ENCODE assay signal across 8 mouse cellular contexts in the genomic region with DNA sequence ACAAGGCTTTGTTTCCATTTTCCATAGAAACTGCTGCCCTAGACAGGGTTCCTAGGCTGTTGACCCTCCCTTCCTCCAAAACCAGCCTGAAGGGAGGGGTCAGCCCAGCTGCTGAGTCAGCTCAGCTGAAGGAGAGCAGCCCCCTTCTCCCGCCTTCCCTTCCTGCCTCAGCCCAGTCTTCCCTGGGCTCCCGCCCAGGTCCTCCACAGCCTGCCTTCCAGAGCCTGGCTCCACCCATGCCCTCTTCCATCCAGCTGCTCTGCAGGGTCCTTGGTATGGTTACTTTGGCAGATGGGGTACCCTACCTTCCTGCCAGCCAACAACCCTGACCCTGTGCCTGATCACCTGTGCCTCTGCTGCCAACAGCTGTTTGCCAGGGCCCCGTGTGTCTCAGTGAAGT. TPM values are rescaled to one million over a fixed set of nuclear protein-coding genes. Genes with fewer than 3 reads are reported as not detected.
A peak's percentile ranks its signal among the peaks of the same experiment; 100 is the strongest.
DNase-seq lines count a peak whose midpoint lies in the region; ATAC-seq and TF ChIP-seq lines count a peak whose summit lies in the region.

No protein-coding gene starts in this region.

- TF ChIP-seq CTCF in heart, adult 2 months (IDR thresholded peaks at IDR 0.05) = no peak
- TF ChIP-seq CTCF in stomach, postnatal 0 days (IDR thresholded peaks at IDR 0.05; ENCODE audit: low read depth) = no peak

- no peaks in the 10 kb centered on the region for H3K36me3 ChIP-seq in heart, adult 2 months (ENCODE audit: control insufficient read depth, insufficient read depth, low read length)
- peaks cover 36% of the 10 kb centered on the region for H3K36me3 ChIP-seq in limb, embryonic 12.5 days
- H3K36me3 ChIP-seq in stomach, postnatal 0 days (ENCODE audit: control insufficient read depth, insufficient read depth, low read length) = peaks cover 22% of the 10 kb centered on the region

- TF ChIP-seq EP300 in heart, adult 2 months (IDR thresholded peaks at IDR 0.05; ENCODE audit: insufficient read depth, low read depth, low read length) = no peak
- TF ChIP-seq EP300 in stomach, postnatal 0 days (optimal IDR thresholded peaks at IDR 0.05) = peak; percentile 59

- DNase-seq in cerebellum, postnatal 10 days = peak; percentile 37 to 54
- peak; percentile 69 to 71 for DNase-seq in heart, adult 2 months
- DNase-seq in stomach, postnatal 0 days (ENCODE audit: low spot score) = peak; percentile 43
- no peak for DNase-seq in left cerebral cortex, postnatal 4 days
- DNase-seq in spleen, postnatal 14 days (ENCODE audit: low spot score in 2 of 2) = no peak

- no peak for TF ChIP-seq POLR2A in heart, adult 2 months (IDR thresholded peaks at IDR 0.05; ENCODE audit: insufficient read depth, low read depth, low read length)

- H3K27ac ChIP-seq in brown adipose tissue, adult 24 weeks (replicated peaks; ENCODE audit: low read depth, low read length) = peak overlapping the region; percentile 71; the same call in 1 of the 2 replicates
- peak overlapping the region; percentile 69 for H3K27ac ChIP-seq in heart, adult 2 months
- H3K27ac ChIP-seq in limb, embryonic 12.5 days = peak overlapping the region; percentile 88
- peak overlapping the region; percentile 88 for H3K27ac ChIP-seq in stomach, postnatal 0 days (replicated peaks)

- no peaks in the 10 kb centered on the region for H3K4me1 ChIP-seq in brown adipose tissue, adult 24 weeks (ENCODE audit: control insufficient read depth, insufficient read depth, insufficient read length, low read length)
- H3K4me1 ChIP-seq in heart, adult 2 months (ENCODE audit: control insufficient read depth, insufficient read depth, low read length) = 0 out of 2 replicates have a peak, but pooled peaks cover 1% of the 10 kb centered on the region
- H3K4me1 ChIP-seq in limb, embryonic 12.5 days (replicated peaks) = peaks cover 23% of the 10 kb centered on the region
- no peaks in the 10 kb centered on the region for H3K4me1 ChIP-seq in stomach, postnatal 0 days (replicated peaks; ENCODE audit: control insufficient read depth, insufficient read depth)

- no peak overlapping the region for H3K9ac ChIP-seq in heart, adult 2 months (ENCODE audit: low read depth, low read length)
- H3K9ac ChIP-seq in limb, embryonic 12.5 days (replicated peaks) = peak overlapping the region; percentile 24
- no peak overlapping the region for H3K9ac ChIP-seq in stomach, postnatal 0 days (ENCODE audit: low read length)

- intact Hi-C loops in heart, adult 2 months (cut with DNase I) = loop anchor here (10.0 kb wide), 1 partner anchor 378 kb away; no protein-coding TSS in a partner anchor
- intact Hi-C loops in left cerebral cortex, postnatal 4 days (cut with DNase I) = no loop called here

- no peaks in the 10 kb centered on the region for H3K27me3 ChIP-seq in heart, adult 2 months (ENCODE audit: control insufficient read depth, insufficient read depth, low read length)
- no peaks in the 10 kb centered on the region for H3K27me3 ChIP-seq in limb, embryonic 12.5 days
- no peaks in the 10 kb centered on the region for H3K27me3 ChIP-seq in stomach, postnatal 0 days (ENCODE audit: control insufficient read depth, insufficient read depth, low read length)

- no peak for ATAC-seq in cerebellum, adult (ENCODE audit: insufficient number of reproducible peaks, low FRiP score, low TSS enrichment)
- peak; percentile 86 for ATAC-seq in limb, embryonic 12.5 days (ENCODE audit: insufficient number of reproducible peaks, insufficient read depth, low FRiP score, low TSS enrichment, low read depth)
- ATAC-seq in stomach, postnatal 0 days (ENCODE audit: low FRiP score, low TSS enrichment) = peak; percentile 79; the same call in 1 of the 2 replicates

- no peak overlapping the region for H3K4me3 ChIP-seq in brown adipose tissue, adult 24 weeks (ENCODE audit: insufficient read depth, low read depth, low read length)
- H3K4me3 ChIP-seq in heart, adult 2 months = no peak overlapping the region
- H3K4me3 ChIP-seq in limb, embryonic 12.5 days (replicated peaks) = no peak overlapping the region
- H3K4me3 ChIP-seq in stomach, postnatal 0 days (ENCODE audit: low read depth, low read length) = no peak overlapping the region

- H3K4me2 ChIP-seq in limb, embryonic 12.5 days = peak overlapping the region; percentile 32
- H3K4me2 ChIP-seq in stomach, postnatal 0 days (replicated peaks; ENCODE audit: low read depth) = 0 out of 2 replicates have a peak overlapping the region, but pooled peaks have one; percentile 17

- 36% methylated on average over 3 of the region's 3 CpGs for WGBS in heart, adult 2 months
- 6% methylated on average over 3 of the region's 3 CpGs for WGBS in limb, embryonic 12.5 days
- WGBS in stomach, postnatal 0 days = 42% methylated on average over 1 of the region's 3 CpGs

- no peaks in the 10 kb centered on the region for H3K9me3 ChIP-seq in limb, embryonic 12.5 days
- H3K9me3 ChIP-seq in stomach, postnatal 0 days (ENCODE audit: control insufficient read depth, low read length) = no peaks in the 10 kb centered on the region

- H3K79me2 ChIP-seq in heart, adult 2 months (replicated peaks; ENCODE audit: control insufficient read depth, insufficient read depth, low read length) = no peaks in the 10 kb centered on the region

RNA-seq across cellular contexts. Expression of a gene that starts 11.8 kb away (rescaled TPM):
- 10.8 and 10.9 TPM in 2 replicates for polyA plus RNA-seq in brown adipose tissue, adult 24 weeks (2012; ENCODE audit: insufficient read depth, insufficient read length, missing spikeins)
- 10 to 100 TPM; 11.2 to 16.5 TPM for total RNA-seq in heart, adult 2 months (2021)
- 23.5 and 26.5 TPM in 2 replicates for polyA plus RNA-seq in heart, adult 2 months (2012; rRNA removed)
- polyA plus RNA-seq in limb, embryonic 12.5 days (2016; fragmentation: Nextera tagmentation; extraction: Ambion mirVana) = 149 and 176 TPM in 2 replicates
- 63.9 and 70.4 TPM in 2 replicates for polyA plus RNA-seq in stomach, postnatal 0 days (2015; fragmentation: Nextera tagmentation; extraction: Ambion mirVana)
- 10 to 100 TPM; 44.0 to 47.9 TPM for total RNA-seq in left cerebral cortex, postnatal 4 days (2021)

RNA-seq across cellular contexts. Expression of a gene that starts 16.5 kb away (rescaled TPM):
- 145 and 148 TPM in 2 replicates for polyA plus RNA-seq in brown adipose tissue, adult 24 weeks (2012; ENCODE audit: insufficient read depth, insufficient read length, missing spikeins)
- total RNA-seq in heart, adult 2 months (2021) = 100 to 1,000 TPM; 115 to 129 TPM
- 76.7 and 168 TPM in 2 replicates for polyA plus RNA-seq in heart, adult 2 months (2012; rRNA removed)
- polyA plus RNA-seq in limb, embryonic 12.5 days (2016; fragmentation: Nextera tagmentation; extraction: Ambion mirVana) = 259 and 277 TPM in 2 replicates
- 312 and 339 TPM in 2 replicates for polyA plus RNA-seq in stomach, postnatal 0 days (2015; fragmentation: Nextera tagmentation; extraction: Ambion mirVana)
- 100 to 1,000 TPM; 147 to 150 TPM for total RNA-seq in left cerebral cortex, postnatal 4 days (2021)

RNA-seq across cellular contexts. Expression of a gene that starts 20.7 kb away (rescaled TPM):
- polyA plus RNA-seq in brown adipose tissue, adult 24 weeks (2012; ENCODE audit: insufficient read depth, insufficient read length, missing spikeins) = 36.5 and 53.8 TPM in 2 replicates
- 10 to 100 TPM; 47.6 to 60.6 TPM for total RNA-seq in heart, adult 2 months (2021)
- polyA plus RNA-seq in heart, adult 2 months (2012; rRNA removed) = 61.3 and 72.4 TPM in 2 replicates
- 28.3 and 28.7 TPM in 2 replicates for polyA plus RNA-seq in limb, embryonic 12.5 days (2016; fragmentation: Nextera tagmentation; extraction: Ambion mirVana)
- 59.3 and 70.0 TPM in 2 replicates for polyA plus RNA-seq in stomach, postnatal 0 days (2015; fragmentation: Nextera tagmentation; extraction: Ambion mirVana)
- total RNA-seq in left cerebral cortex, postnatal 4 days (2021) = 10 to 100 TPM; 39.6 to 39.8 TPM

RNA-seq across cellular contexts. Expression of a gene that starts 25.6 kb away (rescaled TPM):
- polyA plus RNA-seq in brown adipose tissue, adult 24 weeks (2012; ENCODE audit: insufficient read depth, insufficient read length, missing spikeins) = 0.52 and 1.8 TPM in 2 replicates
- total RNA-seq in heart, adult 2 months (2021) = 1 to 10 TPM; 4.6 to 5.1 TPM
- 22.0 and 27.0 TPM in 2 replicates for polyA plus RNA-seq in heart, adult 2 months (2012; rRNA removed)
- 3.3 and 5.1 TPM in 2 replicates for polyA plus RNA-seq in limb, embryonic 12.5 days (2016; fragmentation: Nextera tagmentation; extraction: Ambion mirVana)
- polyA plus RNA-seq in stomach, postnatal 0 days (2015; fragmentation: Nextera tagmentation; extraction: Ambion mirVana) = 9.3 and 9.5 TPM in 2 replicates
- total RNA-seq in left cerebral cortex, postnatal 4 days (2021) = 1 to 10 TPM; 2.2 to 3.7 TPM

RNA-seq across cellular contexts. Expression of a gene that starts 32.7 kb away (rescaled TPM):
- not detected in 2 replicates for polyA plus RNA-seq in brown adipose tissue, adult 24 weeks (2012; ENCODE audit: insufficient read depth, insufficient read length, missing spikeins)
- not detected for total RNA-seq in heart, adult 2 months (2021)
- not detected in 2 replicates for polyA plus RNA-seq in heart, adult 2 months (2012; rRNA removed)
- polyA plus RNA-seq in limb, embryonic 12.5 days (2016; fragmentation: Nextera tagmentation; extraction: Ambion mirVana) = 4.3 and 5.0 TPM in 2 replicates
- polyA plus RNA-seq in stomach, postnatal 0 days (2015; fragmentation: Nextera tagmentation; extraction: Ambion mirVana) = 0.47 and 0.59 TPM in 2 replicates
- 10 to 100 TPM; 15.0 to 17.2 TPM for total RNA-seq in left cerebral cortex, postnatal 4 days (2021)

Comparison
In these comparisons a context has a peak if more than half of its experiments do, and no peak if none do; other contexts are left out.
1. DNase-seq: peak in cerebellum, postnatal 10 days (2 of 2), heart, adult 2 months (2 of 2) and stomach, postnatal 0 days (single experiment); none in left cerebral cortex, postnatal 4 days (single experiment) and spleen, postnatal 14 days (0 of 2).
2. Peak in every context shown above with its lines, with median percentiles within 50 percentile points of each other: H3K27ac ChIP-seq.